Mouse (Mus musculus) CH12.LX (cell line): Measurements from ENCODE around the gene Gdi1.

Source experiments
- CHD2 ChIP-seq: IDR thresholded peaks from 2 replicates; pipeline ENCODE4 v1.6.1; 2011; ENCODE audit warnings: low read length, improper control_type of control experiment
- MAFK ChIP-seq: IDR thresholded peaks from 2 replicates; pipeline ENCODE4 v1.6.1; 2011; ENCODE audit warnings: low read length, improper control_type of control experiment; ENCODE audit not compliant: insufficient replicate concordance
- NRF1 ChIP-seq: IDR thresholded peaks from 2 replicates; pipeline ENCODE4 v1.6.1; 2014; ENCODE audit warnings: low read depth, mild to moderate bottlenecking, inconsistent platforms, low read length, improper control_type of control experiment, moderate library complexity
- USF2 ChIP-seq: conservative IDR thresholded peaks from 2 replicates; pipeline ENCODE4 v1.6.1; 2011; ENCODE audit warnings: low read depth, low read length, improper control_type of control experiment

- TF ChIP-seq NRF1 (no peak), CHD2 (peak; percentile 65; the same call in 1 of the 2 replicates), MAFK (no peak), USF2 (no peak)
These were observed 31.1 kb upstream of the Gdi1 start for GRCm38 (mm10) chrX:74273422-74274322.
